Mouse (Mus musculus): ENCODE measurements around the gene Lyl1.

- TF ChIP-seq CTCF (IDR thresholded peaks at IDR 0.05; ENCODE audit: borderline replicate concordance, insufficient read depth, low read length) = no peak
- no peak for TF ChIP-seq POLR2A (IDR thresholded peaks at IDR 0.05; ENCODE audit: low read depth, low read length)
These were observed 24.0 kb upstream of the Lyl1 start for GRCm38 (mm10) chr8:84677305-84677704.

Measured in embryonic fibroblast, embryonic 13.5 days (primary cell).